Mouse (Mus musculus): ENCODE results near the gene Rpap3.

- TF ChIP-seq CTCF (IDR thresholded peaks at IDR 0.05; ENCODE audit: control insufficient read depth, insufficient read depth, insufficient read length), result no peak
- TF ChIP-seq MAX (IDR thresholded peaks at IDR 0.05), result no peak
- no peak for TF ChIP-seq MYOG (IDR thresholded peaks at IDR 0.05; ENCODE audit: control insufficient read depth, extremely low read depth, insufficient read length)
- no peak for TF ChIP-seq USF1 (IDR thresholded peaks at IDR 0.05; ENCODE audit: low read depth)
- TF ChIP-seq CEBPB (IDR thresholded peaks at IDR 0.05; ENCODE audit: low read depth), result no peak
Measured at GRCm38 (mm10) chr15:97657856-97658754, 47.5 kb downstream of the Rpap3 start.
